Mouse (Mus musculus) heart, adult 10 weeks (tissue): ENCODE measurements around the gene Cdc34b. TPM values are rescaled to one million over a fixed set of nuclear protein-coding genes. Genes with fewer than 3 reads are reported as not detected.

Experiments
- polyA plus RNA-seq: library from polyadenylated mRNA; stranded (reverse); fragments of 350-450 nt; fragmentation: Illumina TruSeq; extraction: RNeasy Lipid Tissue Mini Kit (QIAGEN cat#74804); gene quantifications from one replicate; pipeline ENCODE4 v1.2.3, GENCODE M21; 2014; ENCODE audit warnings: low read depth, low replicate concordance

Gene Cdc34b
- polyA plus RNA-seq, result not detected

DNA sequence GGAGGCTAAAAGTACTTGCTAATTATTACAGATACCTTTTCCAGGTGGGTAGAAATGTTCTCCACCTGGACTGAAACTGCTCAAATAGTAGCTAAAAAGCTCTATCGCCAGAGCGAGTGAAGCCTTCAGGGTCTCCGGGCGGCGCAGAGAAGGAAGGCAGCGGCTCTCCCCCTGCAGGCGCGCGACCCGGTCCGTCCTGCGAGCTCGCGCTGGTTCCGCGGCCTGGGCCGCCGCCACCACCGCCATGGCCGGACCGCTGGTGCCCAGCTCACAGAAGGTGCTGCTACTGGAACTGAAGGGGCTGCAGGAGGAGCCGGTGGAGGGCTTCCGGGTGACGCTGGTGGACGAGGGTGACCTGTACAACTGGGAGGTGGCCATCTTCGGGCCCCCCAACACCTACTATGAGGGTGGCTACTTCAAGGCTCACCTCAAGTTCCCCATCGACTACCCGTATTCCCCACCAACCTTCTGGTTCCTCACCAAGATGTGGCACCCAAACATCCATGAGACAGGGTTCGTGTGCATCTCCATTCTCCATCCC is at the start of gene Cdc34b:
TSS of gene Cdc34b (plus strand) at position 51 of the 541 bp plus-strand sequence.

DNA sequence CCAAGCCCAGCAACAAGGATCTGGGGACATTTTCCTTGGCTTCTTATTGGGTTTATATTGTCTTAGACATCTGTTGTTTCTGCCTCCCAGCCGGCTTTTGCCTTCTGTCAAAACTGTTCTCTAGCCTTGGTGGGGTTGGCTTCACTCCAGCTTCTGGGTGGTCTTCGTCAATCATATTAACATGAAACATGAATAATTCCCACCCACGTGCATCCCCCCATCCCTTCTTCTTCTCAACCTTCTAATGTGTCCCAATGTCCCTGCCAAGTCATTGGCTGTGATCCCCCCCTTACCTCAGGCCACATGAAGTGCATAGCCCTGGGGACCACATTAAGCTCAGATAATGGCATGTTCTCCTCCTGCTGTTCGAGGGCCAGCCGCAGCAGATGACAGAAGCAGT is 37.1 kb upstream of the Cdc34b start, which contains the start of gene Gm11541:
TSS of gene Gm11541 (minus strand) at position 28 of the 400 bp plus-strand sequence.

DNA sequence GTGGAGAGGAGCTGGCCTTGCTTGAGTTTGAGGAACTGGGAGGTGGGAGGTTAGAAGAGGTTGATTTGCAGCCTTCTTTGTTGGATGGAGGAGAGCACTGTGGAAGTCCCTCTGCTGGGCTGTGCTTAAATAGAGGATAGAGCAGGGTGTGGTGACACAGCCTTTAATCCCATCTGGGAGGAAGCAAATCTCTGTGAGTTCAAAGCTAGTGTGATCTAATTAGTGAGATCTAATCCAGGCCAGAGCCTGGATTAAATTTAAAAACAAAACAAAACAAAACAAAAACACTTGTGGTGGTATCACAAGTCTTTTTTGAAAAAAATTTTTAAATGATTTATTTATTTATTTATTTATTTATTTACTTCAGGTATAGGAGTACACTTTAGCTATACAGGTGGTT is 41.0 kb downstream of the Cdc34b start, which contains the start of gene Tmem92:
TSS of gene Tmem92 (minus strand) at position 101 of the 400 bp plus-strand sequence.

Other genes with a start within 250 kb of the Cdc34b start
- 22.0 TPM for gene Epn3, start 241.8 kb upstream of the Cdc34b start, polyA plus RNA-seq
- 0.42 TPM for gene Mycbpap, start 220.0 kb upstream of the Cdc34b start, polyA plus RNA-seq
- 8.5 TPM for gene Rsad1, start 192.5 kb upstream of the Cdc34b start, polyA plus RNA-seq
- gene Chad, start 176.7 kb upstream of the Cdc34b start, polyA plus RNA-seq, result 3.3 TPM
- 24.4 TPM for gene Acsf2, start 139.9 kb upstream of the Cdc34b start, polyA plus RNA-seq
- gene Lrrc59, start 112.0 kb upstream of the Cdc34b start, polyA plus RNA-seq, result 32.7 TPM
- gene Mrpl27, start 88.0 kb upstream of the Cdc34b start, polyA plus RNA-seq, result 77.7 TPM
- not detected for gene Eme1, start 87.8 kb upstream of the Cdc34b start, polyA plus RNA-seq
- gene Xylt2, start 64.3 kb upstream of the Cdc34b start, polyA plus RNA-seq, result 8.4 TPM
- gene Gm11541, start 37.3 kb upstream of the Cdc34b start, polyA plus RNA-seq, result not detected
- gene Tmem92, start 40.9 kb downstream of the Cdc34b start, polyA plus RNA-seq, result not detected
- gene Col1a1, start 194.4 kb downstream of the Cdc34b start, polyA plus RNA-seq, result 35.8 TPM
- gene Hils1, start 225.8 kb downstream of the Cdc34b start, polyA plus RNA-seq, result not detected
- gene Sgca, start 234.5 kb downstream of the Cdc34b start, polyA plus RNA-seq, result 187 TPM
- 27.9 TPM for gene Ppp1r9b, start 249.3 kb downstream of the Cdc34b start, polyA plus RNA-seq